Mouse (Mus musculus): Measurements from ENCODE around the gene Focad.

Focad gene

GRCm38 (mm10) chr4:88213895-88214294 is 119.5 kb downstream of the Focad start:
- no peak for DNase-seq

- no peak for DNase-seq
Observed at GRCm38 (mm10) chr4:88218286-88218685, 123.9 kb downstream of the Focad start.

GRCm38 (mm10) chr4:88218797-88219196 is 124.4 kb downstream of the Focad start:
- no peak for DNase-seq

- no peak for DNase-seq
Observed at GRCm38 (mm10) chr4:88231375-88231774, 136.9 kb downstream of the Focad start.

- DNase-seq: no peak
Observed at GRCm38 (mm10) chr4:88235941-88236340, 141.5 kb downstream of the Focad start.

- DNase-seq: no peak
Observed at GRCm38 (mm10) chr4:88236926-88237756, 142.7 kb downstream of the Focad start.

GRCm38 (mm10) chr4:88238351-88238750 is 143.9 kb downstream of the Focad start:
- no peak for DNase-seq

GRCm38 (mm10) chr4:88243834-88244233 is 149.4 kb downstream of the Focad start:
- no peak for DNase-seq

GRCm38 (mm10) chr4:88245494-88245893 is 151.1 kb downstream of the Focad start:
- peak; percentile 10 to 45 for DNase-seq

- DNase-seq: no peak
Observed at GRCm38 (mm10) chr4:88261349-88261748, 166.9 kb downstream of the Focad start.

- no peak for DNase-seq
Observed at GRCm38 (mm10) chr4:88264536-88264935, 170.1 kb downstream of the Focad start.

- no peak for DNase-seq
Observed at GRCm38 (mm10) chr4:88270408-88271067, 176.1 kb downstream of the Focad start.

GRCm38 (mm10) chr4:88275571-88276041 is 181.2 kb downstream of the Focad start:
- DNase-seq: no peak

GRCm38 (mm10) chr4:88276058-88276734 is 181.8 kb downstream of the Focad start:
- DNase-seq: no peak

GRCm38 (mm10) chr4:88278524-88278923 is 184.1 kb downstream of the Focad start:
- DNase-seq: no peak

GRCm38 (mm10) chr4:88280536-88280935 is 186.1 kb downstream of the Focad start:
- no peak for DNase-seq

- no peak for DNase-seq
Observed at GRCm38 (mm10) chr4:88295537-88295936, 201.1 kb downstream of the Focad start.

- DNase-seq: no peak
Observed at GRCm38 (mm10) chr4:88299551-88299950, 205.1 kb downstream of the Focad start.

- no peak for DNase-seq
Observed at GRCm38 (mm10) chr4:88300832-88301621, 206.6 kb downstream of the Focad start.

GRCm38 (mm10) chr4:88302291-88302690 is 207.9 kb downstream of the Focad start:
- DNase-seq: peak in 1 of 2 experiments; percentile 13

- no peak for DNase-seq
Observed at GRCm38 (mm10) chr4:88307691-88308090, 213.3 kb downstream of the Focad start.

- no peak for DNase-seq
Observed at GRCm38 (mm10) chr4:88308342-88309116, 214.1 kb downstream of the Focad start.

Data from lung, adult 18-20 months (tissue).